Mouse (Mus musculus): Measurements from ENCODE around the gene Siglech.

- TF ChIP-seq CTCF (IDR thresholded peaks at IDR 0.05; ENCODE audit: low read depth, low read length) (no peak), POLR2A (IDR thresholded peaks at IDR 0.05; ENCODE audit: borderline replicate concordance, low read depth, low read length) (no peak)
These were observed 17.1 kb upstream of the Siglech start for GRCm38 (mm10) chr7:55750841-55751240.

Data from bone marrow macrophage, adult 2 months (primary cell).